Mouse (Mus musculus): ENCODE data around the gene Tle4. TPM values are rescaled to one million over a fixed set of nuclear protein-coding genes. Genes with fewer than 3 reads are reported as not detected.

The Tle4 gene
- polyA plus RNA-seq, 1 experiment from 2014 or later: 32.1 TPM

DNA sequence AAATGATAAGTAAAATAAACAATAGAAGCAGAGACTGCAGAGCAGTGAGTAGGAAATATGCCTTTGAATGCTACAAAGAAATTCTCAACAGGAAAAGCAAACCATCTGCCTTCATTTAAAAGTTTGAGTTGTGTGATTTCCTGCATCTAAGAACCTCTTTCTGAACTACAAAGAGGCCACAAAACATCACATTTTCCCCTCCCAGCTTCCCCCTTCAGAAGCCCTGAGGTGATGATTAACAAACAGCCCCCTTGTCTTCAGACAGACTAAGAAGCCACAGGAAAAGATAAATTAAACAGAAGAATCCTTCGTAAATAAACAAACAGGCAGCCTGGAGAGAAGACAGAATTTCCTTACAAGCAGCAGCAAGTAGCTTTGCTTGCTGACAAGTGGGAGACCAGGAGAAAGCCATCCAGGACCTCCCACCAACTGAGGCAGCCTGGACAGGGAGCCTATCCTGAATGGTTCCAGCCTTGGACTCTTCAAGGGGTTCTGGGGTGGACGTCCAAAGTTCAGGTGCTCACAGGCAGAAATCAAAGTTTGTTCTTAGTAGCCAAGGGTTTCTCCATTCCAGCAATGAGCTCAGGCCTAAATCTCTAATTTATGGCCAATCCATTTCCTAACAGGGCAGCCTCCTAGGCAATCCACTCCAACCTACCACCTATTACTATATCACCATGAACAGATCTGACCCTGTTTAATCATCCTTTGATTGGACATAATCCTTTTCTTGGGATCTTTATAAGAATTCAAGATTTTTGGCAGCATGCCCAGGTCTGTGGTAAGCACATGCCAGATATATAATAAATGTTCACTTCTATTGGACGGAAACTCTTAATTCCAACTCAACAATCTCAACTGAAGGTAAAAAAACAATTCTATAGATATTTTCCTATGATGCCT is 9.4 kb downstream of the Tle4 start:
- Histone ChIP-seq H3K27ac (0 out of 2 replicates have a peak overlapping the region, but pooled peaks have one; percentile 26), H3K9ac (replicated peaks) (no peak overlapping the region), H3K4me3 (replicated peaks) (no peak overlapping the region), H3K27me3 (no peaks in the 10 kb centered on the region), H3K36me3 (peaks cover 32% of the 10 kb centered on the region), H3K4me1 (replicated peaks) (peaks cover 53% of the 10 kb centered on the region), H3K4me2 (no peak overlapping the region), H3K9me3 (no peaks in the 10 kb centered on the region)
- no peak for ATAC-seq (ENCODE audit: insufficient number of reproducible peaks, insufficient read depth, low FRiP score, low TSS enrichment, low read depth)
- 17% methylated on average over 3 of the region's 3 CpGs for WGBS

GRCm38 (mm10) chr19:14586171-14586570 is 11.7 kb downstream of the Tle4 start:
- H3K9me3 ChIP-seq: no peaks in the 10 kb centered on the region
- H3K4me1 ChIP-seq (replicated peaks): peaks cover 43% of the 10 kb centered on the region
- H3K4me3 ChIP-seq (replicated peaks): no peak overlapping the region
- no peak for ATAC-seq (ENCODE audit: insufficient number of reproducible peaks, insufficient read depth, low FRiP score, low TSS enrichment, low read depth)
- H3K27ac ChIP-seq: no peak overlapping the region
- peaks cover 31% of the 10 kb centered on the region for H3K36me3 ChIP-seq
- 42% methylated on average over 3 of the region's 3 CpGs for WGBS
- H3K4me2 ChIP-seq: no peak overlapping the region
- H3K9ac ChIP-seq (replicated peaks): no peak overlapping the region
- H3K27me3 ChIP-seq: no peaks in the 10 kb centered on the region

- Histone ChIP-seq H3K9ac (replicated peaks) (no peak overlapping the region), H3K4me2 (no peak overlapping the region), H3K27me3 (no peaks in the 10 kb centered on the region), H3K4me3 (replicated peaks) (no peak overlapping the region), H3K27ac (no peak overlapping the region), H3K36me3 (peaks cover 35% of the 10 kb centered on the region), H3K9me3 (no peaks in the 10 kb centered on the region), H3K4me1 (replicated peaks) (peaks cover 41% of the 10 kb centered on the region)
- no peak for ATAC-seq (ENCODE audit: insufficient number of reproducible peaks, insufficient read depth, low FRiP score, low TSS enrichment, low read depth)
- WGBS: 62% methylated on average over 4 of the region's 4 CpGs
These were observed 12.1 kb downstream of the Tle4 start for GRCm38 (mm10) chr19:14585731-14586130.

DNA sequence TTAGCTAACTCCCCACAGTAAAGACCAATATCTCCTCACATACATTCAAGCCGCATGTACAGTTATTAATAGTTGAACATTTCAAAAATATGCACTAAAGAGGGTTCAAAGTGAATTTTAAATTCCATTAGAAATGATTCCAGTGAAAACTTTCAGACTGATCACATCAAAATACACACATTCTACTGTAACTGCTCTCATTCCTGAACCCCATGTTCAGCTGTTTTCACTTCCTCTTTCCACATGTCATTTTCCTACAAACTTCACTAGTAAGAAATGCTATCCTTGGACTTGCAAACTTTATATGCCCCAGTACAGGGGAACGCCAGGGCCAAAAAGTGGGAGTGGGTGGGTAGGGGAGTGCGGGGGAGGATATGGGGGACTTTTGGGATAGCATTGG is 12.6 kb downstream of the Tle4 start:
- 90% methylated on average over 3 of the region's 3 CpGs for WGBS
- H3K4me1 ChIP-seq (replicated peaks): peaks cover 40% of the 10 kb centered on the region
- no peak overlapping the region for H3K27ac ChIP-seq
- H3K4me2 ChIP-seq: no peak overlapping the region
- H3K9me3 ChIP-seq: no peaks in the 10 kb centered on the region
- H3K9ac ChIP-seq (replicated peaks): no peak overlapping the region
- no peak for ATAC-seq (ENCODE audit: insufficient number of reproducible peaks, insufficient read depth, low FRiP score, low TSS enrichment, low read depth)
- H3K4me3 ChIP-seq (replicated peaks): no peak overlapping the region
- peaks cover 37% of the 10 kb centered on the region for H3K36me3 ChIP-seq
- H3K27me3 ChIP-seq: no peaks in the 10 kb centered on the region

DNA sequence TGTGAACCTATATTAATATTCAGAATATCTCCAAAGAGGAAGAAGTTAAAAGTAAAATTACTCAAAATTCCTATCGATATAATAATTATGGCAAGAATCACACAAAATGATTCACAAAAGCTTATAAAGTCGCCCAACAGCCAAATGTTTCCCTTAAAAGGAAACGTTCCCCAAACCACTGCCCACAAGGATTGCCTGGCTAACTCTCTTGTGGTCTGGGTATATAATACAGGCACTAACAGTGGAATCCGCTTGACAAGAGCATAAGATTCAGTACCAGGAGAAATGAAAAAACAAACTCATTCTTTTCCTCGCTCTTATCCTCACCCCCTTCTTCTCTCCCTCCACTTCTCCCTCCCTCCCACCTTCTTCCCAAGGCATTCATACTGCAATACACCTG is 19.2 kb downstream of the Tle4 start:
- H3K9ac ChIP-seq (replicated peaks): no peak overlapping the region
- no peaks in the 10 kb centered on the region for H3K27me3 ChIP-seq
- no peak overlapping the region for H3K4me2 ChIP-seq
- H3K36me3 ChIP-seq: peaks cover 19% of the 10 kb centered on the region
- no peak overlapping the region for H3K4me3 ChIP-seq (replicated peaks)
- H3K27ac ChIP-seq: no peak overlapping the region
- no peak for ATAC-seq (ENCODE audit: insufficient number of reproducible peaks, insufficient read depth, low FRiP score, low TSS enrichment, low read depth)
- peaks cover 7% of the 10 kb centered on the region for H3K4me1 ChIP-seq (replicated peaks)
- WGBS: 91% methylated on average over 5 of the region's 5 CpGs
- H3K9me3 ChIP-seq: no peaks in the 10 kb centered on the region

- Histone ChIP-seq H3K9me3 (no peaks in the 10 kb centered on the region), H3K27ac (no peak overlapping the region), H3K4me1 (replicated peaks) (peaks cover 9% of the 10 kb centered on the region), H3K27me3 (no peaks in the 10 kb centered on the region), H3K4me3 (replicated peaks) (no peak overlapping the region), H3K4me2 (no peak overlapping the region), H3K36me3 (peaks cover 18% of the 10 kb centered on the region), H3K9ac (replicated peaks) (no peak overlapping the region)
- 52% methylated on average over 4 of the region's 4 CpGs for WGBS
- ATAC-seq (ENCODE audit: insufficient number of reproducible peaks, insufficient read depth, low FRiP score, low TSS enrichment, low read depth): no peak
These were observed 19.8 kb downstream of the Tle4 start for GRCm38 (mm10) chr19:14578016-14578415.

DNA sequence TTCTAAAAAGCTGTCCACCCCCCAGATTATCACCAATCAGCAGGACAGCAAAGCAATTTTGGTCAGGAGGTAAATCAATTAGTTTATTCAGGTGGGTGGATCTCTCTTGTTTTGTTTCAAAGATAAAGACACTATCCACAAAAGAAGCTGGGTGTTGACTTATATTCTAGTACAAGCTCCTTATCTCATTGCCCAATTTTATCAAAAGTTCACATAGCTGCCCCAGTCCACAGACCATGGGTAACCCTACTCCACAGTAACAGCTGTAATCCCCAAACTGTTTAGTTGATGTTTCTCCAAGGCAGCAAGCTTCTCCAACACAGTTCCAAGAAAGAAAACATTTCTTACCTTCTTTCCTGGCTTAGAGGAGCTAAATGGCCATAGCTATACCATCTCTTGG is 21.5 kb downstream of the Tle4 start:
- Histone ChIP-seq H3K4me3 (replicated peaks) (no peak overlapping the region), H3K27ac (no peak overlapping the region), H3K4me1 (replicated peaks) (peaks cover 9% of the 10 kb centered on the region)

DNA sequence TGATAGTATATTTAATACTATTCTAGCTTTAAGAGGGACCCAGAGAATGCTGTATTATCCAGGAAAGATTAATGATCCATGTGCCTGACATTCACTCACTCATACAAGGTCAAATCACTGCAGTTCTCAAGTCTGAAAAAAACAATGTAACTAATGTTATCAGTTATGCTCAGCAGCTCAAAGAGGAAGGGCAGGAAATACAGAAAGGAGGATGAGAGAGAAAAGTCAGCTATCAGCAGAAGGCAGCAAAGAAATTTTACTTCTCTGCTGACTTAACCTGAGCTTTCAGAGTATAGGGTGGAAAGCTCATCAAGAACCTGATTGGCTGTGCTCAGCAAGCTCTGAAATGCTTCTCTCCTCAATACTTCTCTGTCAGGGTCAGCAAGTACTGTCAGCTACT is 29.0 kb downstream of the Tle4 start:
- H3K27me3 ChIP-seq: no peaks in the 10 kb centered on the region
- no peak overlapping the region for H3K4me3 ChIP-seq (replicated peaks)
- H3K36me3 ChIP-seq: no peaks in the 10 kb centered on the region
- H3K27ac ChIP-seq: no peak overlapping the region
- H3K9me3 ChIP-seq: no peaks in the 10 kb centered on the region
- no peak overlapping the region for H3K4me2 ChIP-seq
- peaks cover 16% of the 10 kb centered on the region for H3K4me1 ChIP-seq (replicated peaks)
- H3K9ac ChIP-seq (replicated peaks): no peak overlapping the region
- ATAC-seq (ENCODE audit: insufficient number of reproducible peaks, insufficient read depth, low FRiP score, low TSS enrichment, low read depth): no peak

More for the DNA sequence above, 21.5 kb downstream of the Tle4 start:
- no peak overlapping the region for H3K4me2 ChIP-seq
- no peaks in the 10 kb centered on the region for H3K9me3 ChIP-seq
- H3K27me3 ChIP-seq: no peaks in the 10 kb centered on the region
- H3K9ac ChIP-seq (replicated peaks): no peak overlapping the region
- H3K36me3 ChIP-seq: peaks cover 16% of the 10 kb centered on the region
- no peak for ATAC-seq (ENCODE audit: insufficient number of reproducible peaks, insufficient read depth, low FRiP score, low TSS enrichment, low read depth)

- no peaks in the 10 kb centered on the region for H3K9me3 ChIP-seq
- peaks cover 12% of the 10 kb centered on the region for H3K4me1 ChIP-seq (replicated peaks)
- no peak overlapping the region for H3K4me3 ChIP-seq (replicated peaks)
- WGBS: 30% methylated on average over 3 of the region's 3 CpGs
- H3K27ac ChIP-seq: no peak overlapping the region
- no peaks in the 10 kb centered on the region for H3K36me3 ChIP-seq
- H3K9ac ChIP-seq (replicated peaks): no peak overlapping the region
- H3K4me2 ChIP-seq: no peak overlapping the region
- H3K27me3 ChIP-seq: no peaks in the 10 kb centered on the region
- no peak for ATAC-seq (ENCODE audit: insufficient number of reproducible peaks, insufficient read depth, low FRiP score, low TSS enrichment, low read depth)
These were observed 30.8 kb downstream of the Tle4 start for GRCm38 (mm10) chr19:14567081-14567480.

DNA sequence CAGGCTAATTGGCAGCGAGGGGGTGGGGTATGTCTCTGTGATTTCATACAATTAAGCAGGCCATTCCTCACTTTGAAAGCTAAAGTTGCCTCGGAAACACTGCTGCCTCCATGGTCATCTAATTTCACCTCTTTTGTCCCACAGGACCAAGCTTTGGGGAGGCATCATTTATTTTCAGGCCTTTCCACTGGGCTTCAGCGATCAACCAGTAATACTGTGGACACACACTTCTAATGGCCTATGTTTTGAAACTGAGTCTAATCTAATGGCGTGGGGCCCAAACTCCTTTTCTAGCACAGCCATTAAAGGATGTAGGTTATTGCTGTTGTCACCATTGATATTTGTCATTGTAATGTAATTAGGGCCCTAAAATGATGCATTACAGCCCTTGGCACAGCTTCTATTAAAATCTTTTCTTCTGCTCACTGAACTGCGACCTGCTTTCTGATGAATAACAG is 31.3 kb downstream of the Tle4 start:
- H3K27me3 ChIP-seq: no peaks in the 10 kb centered on the region
- H3K9ac ChIP-seq (replicated peaks): no peak overlapping the region
- WGBS: 16% methylated on average over 5 of the region's 5 CpGs
- no peak overlapping the region for H3K27ac ChIP-seq
- H3K9me3 ChIP-seq: no peaks in the 10 kb centered on the region
- no peak overlapping the region for H3K4me3 ChIP-seq (replicated peaks)
- ATAC-seq (ENCODE audit: insufficient number of reproducible peaks, insufficient read depth, low FRiP score, low TSS enrichment, low read depth): no peak
- H3K4me2 ChIP-seq: no peak overlapping the region
- peaks cover 12% of the 10 kb centered on the region for H3K4me1 ChIP-seq (replicated peaks)
- H3K36me3 ChIP-seq: no peaks in the 10 kb centered on the region

GRCm38 (mm10) chr19:14565424-14566069 is 32.3 kb downstream of the Tle4 start:
- Histone ChIP-seq H3K36me3 (peaks cover 6% of the 10 kb centered on the region), H3K27me3 (no peaks in the 10 kb centered on the region), H3K4me1 (replicated peaks) (peaks cover 12% of the 10 kb centered on the region), H3K27ac (0 out of 2 replicates have a peak overlapping the region, but pooled peaks have one; percentile 12), H3K4me2 (no peak overlapping the region), H3K4me3 (replicated peaks) (no peak overlapping the region), H3K9me3 (no peaks in the 10 kb centered on the region), H3K9ac (replicated peaks) (no peak overlapping the region)
- no peak for ATAC-seq (ENCODE audit: insufficient number of reproducible peaks, insufficient read depth, low FRiP score, low TSS enrichment, low read depth)
- 70% methylated on average over 4 of the region's 4 CpGs for WGBS
